Mouse (Mus musculus) central nervous system, embryonic 14 days (tissue): Measurements from ENCODE around the gene St3gal2. TPM values are rescaled to one million over a fixed set of nuclear protein-coding genes. Genes with fewer than 3 reads are reported as not detected.

Experiments
- polyA plus RNA-seq: library from polyadenylated mRNA; depleted of rRNA; stranded (reverse); fragments of >200 nt; gene quantifications from 2 replicates; pipeline ENCODE4 v1.2.3, GENCODE M21; 2012; rRNA removed

Gene St3gal2
- 26.0 and 27.0 TPM in 2 replicates for polyA plus RNA-seq

GRCm38 (mm10) chr8:110919341-110920031 lies at the start of gene St3gal2:
St3gal2 (plus strand) TSS chr8:110919922.

GRCm38 (mm10) chr8:110901839-110902578 lies 17.7 kb upstream of the St3gal2 start, which contains the start of gene Fuk:
Fuk (minus strand) TSS chr8:110902488.

GRCm38 (mm10) chr8:110997547-110998531 lies 78.1 kb downstream of the St3gal2 start, which contains the start of gene Ddx19a:
Ddx19a (minus strand) TSS chr8:110997800.

Other genes starting within 250 kb of the St3gal2 start
- 100 and 111 TPM in 2 replicates for gene Mtss1l, start 198.4 kb upstream of the St3gal2 start, polyA plus RNA-seq
- 3.3 and 4.1 TPM in 2 replicates for gene Il34, start 114.0 kb upstream of the St3gal2 start, polyA plus RNA-seq
- 42.6 and 45.9 TPM in 2 replicates for gene Cog4, start 73.3 kb upstream of the St3gal2 start, polyA plus RNA-seq
- 87.9 and 95.3 TPM in 2 replicates for gene Sf3b3, start 73.1 kb upstream of the St3gal2 start, polyA plus RNA-seq
- 13.1 and 13.6 TPM in 2 replicates for gene Fuk, start 17.4 kb upstream of the St3gal2 start, polyA plus RNA-seq
- 53.2 and 53.8 TPM in 2 replicates for gene Ddx19a, start 77.9 kb downstream of the St3gal2 start, polyA plus RNA-seq
- 10.9 and 11.2 TPM in 2 replicates for gene Ddx19b, start 111.8 kb downstream of the St3gal2 start, polyA plus RNA-seq
- 66.6 and 67.7 TPM in 2 replicates for gene Aars, start 113.2 kb downstream of the St3gal2 start, polyA plus RNA-seq
- gene Exosc6, start 136.4 kb downstream of the St3gal2 start, polyA plus RNA-seq: not detected in 2 replicates
- gene Clec18a, start 172.5 kb downstream of the St3gal2 start, polyA plus RNA-seq: 0.57 and 1.6 TPM in 2 replicates
- 10.1 and 11.1 TPM in 2 replicates for gene Pdpr, start 174.7 kb downstream of the St3gal2 start, polyA plus RNA-seq